Mouse (Mus musculus): ENCODE measurements around the gene Sim1.

Sim1 gene

DNA sequence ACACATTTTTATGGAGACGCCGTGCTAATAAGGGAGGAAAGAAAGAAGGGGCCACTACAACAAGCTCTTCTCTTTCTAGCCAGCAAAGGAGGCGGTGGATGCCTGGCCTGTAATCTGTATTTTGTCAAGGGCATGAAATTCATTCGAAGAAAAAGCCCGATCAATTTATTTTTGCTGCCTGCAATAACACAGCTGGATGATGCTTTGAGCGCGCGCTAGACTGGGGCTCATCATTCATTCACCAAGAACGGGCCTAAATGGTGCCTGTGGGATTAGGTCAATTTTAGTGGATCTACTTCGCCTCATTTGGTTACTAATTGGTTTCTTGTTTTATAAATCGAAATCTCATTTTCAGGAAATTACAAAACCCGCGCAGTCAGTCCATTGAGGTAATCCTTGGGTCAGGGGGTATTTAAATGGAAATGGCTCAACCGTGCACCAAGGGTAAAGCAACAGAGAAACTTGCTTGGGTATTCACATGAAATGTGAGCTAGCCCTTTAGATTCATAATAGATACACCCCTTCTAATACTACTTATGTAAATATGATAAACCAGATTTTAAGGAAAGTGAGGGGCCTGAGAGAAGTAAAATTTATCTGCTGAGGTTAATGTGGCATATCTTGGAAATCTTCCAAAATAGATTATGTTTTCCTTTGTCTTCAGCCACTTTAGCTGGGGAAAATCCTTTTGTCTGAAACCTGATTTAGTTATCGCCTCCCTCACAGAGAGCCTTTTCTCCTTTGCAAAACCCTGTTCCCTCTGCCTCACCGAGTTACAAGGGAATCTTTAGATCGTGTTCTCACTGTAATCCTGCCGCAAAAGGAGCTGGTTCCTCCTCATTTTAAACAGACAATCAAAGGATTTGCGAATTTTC is 7.3 kb downstream of the Sim1 start:
- no peak for DNase-seq (ENCODE audit: low read depth, low spot score)

DNA sequence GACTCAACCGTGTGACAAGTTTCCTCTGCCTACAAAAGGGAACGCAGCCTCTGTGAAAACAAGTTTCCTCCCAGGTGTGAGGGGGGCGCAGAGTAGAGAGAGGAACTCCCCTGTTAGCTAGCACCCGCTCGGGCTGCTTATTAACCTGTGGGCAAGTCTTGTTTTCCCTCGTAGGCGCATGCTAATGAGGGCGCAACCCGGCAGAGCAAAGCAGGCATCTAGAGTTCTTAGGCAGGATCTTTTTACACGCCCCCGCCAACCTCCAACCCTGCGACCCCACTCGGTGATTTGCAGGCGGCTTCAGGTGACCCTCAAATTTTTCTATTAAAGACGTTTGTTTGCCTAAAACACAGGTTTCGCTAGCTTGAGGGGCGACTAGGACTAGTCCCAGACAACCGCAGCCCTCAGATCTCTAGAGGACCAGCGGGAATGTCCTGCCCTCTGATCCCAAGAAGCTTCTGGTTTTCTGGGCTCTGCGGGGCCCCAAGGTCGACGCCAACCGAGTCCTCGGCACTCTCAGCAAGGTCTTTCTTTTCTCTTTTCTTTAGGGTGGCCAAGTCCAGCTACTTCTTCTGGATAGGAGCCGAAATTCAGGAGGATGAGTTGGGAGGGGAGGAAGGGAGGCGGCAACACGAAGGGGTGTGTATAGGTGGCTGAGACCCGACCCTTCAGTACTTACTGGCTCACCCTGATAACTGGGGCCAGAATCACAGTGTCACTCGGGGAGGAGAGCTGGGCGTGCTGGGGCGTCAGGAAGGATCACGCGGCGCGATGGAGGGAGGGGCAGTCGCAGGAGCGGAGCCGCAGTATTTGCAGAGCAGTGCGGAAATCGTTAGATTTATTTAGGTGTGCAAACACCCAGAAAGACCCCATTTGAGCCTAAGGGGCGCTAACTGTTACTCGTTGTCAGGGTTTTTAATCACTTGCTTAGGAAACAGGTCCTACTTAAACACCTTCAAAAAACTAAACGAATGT is 8.5 kb downstream of the Sim1 start:
- DNase-seq (ENCODE audit: low read depth, low spot score) = no peak

DNA sequence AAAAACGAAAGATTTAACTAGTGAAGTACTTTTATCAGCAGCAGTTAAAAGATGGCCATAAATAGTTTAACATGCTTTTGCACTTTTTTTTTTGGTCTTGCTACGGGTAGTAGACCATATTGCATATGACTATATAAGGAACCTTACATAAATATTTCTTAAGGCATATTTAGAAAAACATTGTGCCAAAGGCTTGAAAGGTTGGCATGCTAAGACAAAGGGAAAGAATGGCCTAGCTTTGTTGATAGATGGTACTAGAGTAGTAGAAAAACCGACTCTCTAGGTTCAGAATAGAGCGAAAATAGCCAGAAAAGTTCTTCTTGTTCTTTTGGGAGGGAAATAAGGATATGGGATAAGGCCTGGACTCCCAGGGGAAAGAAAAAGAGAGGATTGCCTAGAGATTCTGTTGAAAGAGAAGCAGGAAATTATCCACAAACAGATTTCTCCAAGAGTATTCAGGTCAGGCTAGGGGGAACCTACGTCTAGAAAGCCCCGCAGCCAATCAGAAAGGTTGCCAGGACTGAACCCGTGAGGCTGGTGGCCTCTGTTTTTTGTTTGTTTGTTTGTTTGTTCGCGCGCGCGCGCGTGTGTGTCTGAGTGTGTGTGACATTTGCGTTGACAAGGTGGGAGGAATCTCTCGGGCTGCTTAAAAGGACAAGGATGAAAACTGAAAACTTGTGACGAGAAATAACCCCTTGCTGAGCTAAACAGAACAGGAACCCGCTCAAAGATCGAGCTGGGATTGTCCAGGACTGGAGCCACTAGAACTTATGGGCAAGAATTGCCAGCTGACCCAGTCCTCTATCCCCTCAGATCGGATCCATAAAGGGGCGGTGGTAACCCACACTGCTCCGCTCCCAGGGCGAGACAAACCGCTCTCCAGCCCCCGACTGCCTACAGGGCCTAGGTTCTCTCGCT is 9.6 kb downstream of the Sim1 start:
- no peak for DNase-seq (ENCODE audit: low read depth, low spot score)

DNA sequence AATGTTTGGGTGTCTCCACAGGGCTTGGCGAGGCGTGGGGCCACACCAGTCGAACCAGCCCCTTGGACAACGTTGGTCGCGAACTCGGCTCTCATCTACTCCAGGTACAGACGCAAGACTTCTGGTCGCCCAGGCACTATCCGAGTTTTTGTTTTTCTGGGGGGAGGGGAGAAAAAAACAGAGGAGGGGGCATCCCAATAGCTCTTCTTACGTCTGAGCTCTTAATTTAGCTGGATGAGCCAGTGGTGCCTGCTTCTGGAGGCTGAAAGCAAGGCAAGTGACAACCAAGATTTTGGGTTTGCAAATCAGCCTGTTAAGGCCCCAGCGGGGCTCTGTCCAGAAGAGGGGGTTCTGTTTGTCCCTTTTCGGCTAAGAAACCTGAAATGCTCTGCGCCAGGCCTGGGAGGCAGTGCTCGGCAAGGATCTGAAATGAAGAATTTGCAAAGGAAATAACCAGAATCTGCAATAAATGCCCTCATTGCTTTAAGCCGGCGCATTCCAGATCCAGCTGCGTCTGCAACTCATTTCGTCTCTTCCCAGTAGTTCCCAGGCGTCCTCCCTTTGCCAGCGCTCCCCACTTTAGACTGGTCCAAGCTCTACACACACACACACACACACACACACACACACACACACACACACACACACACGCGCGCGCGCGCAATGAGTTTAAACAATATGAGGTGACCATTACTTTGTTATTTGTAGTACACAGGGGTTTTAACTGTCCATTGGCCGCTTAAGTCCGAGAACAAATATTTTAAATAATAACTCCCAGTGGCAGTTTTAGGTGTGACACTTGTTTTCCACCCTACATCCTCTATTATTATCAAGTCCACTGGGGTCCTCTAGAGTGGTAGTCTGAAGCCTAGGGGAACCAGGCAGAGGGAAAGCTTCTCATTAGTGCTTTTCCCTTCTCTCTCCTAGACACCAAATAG is 10.5 kb downstream of the Sim1 start:
- DNase-seq (ENCODE audit: low read depth, low spot score) = no peak

DNA sequence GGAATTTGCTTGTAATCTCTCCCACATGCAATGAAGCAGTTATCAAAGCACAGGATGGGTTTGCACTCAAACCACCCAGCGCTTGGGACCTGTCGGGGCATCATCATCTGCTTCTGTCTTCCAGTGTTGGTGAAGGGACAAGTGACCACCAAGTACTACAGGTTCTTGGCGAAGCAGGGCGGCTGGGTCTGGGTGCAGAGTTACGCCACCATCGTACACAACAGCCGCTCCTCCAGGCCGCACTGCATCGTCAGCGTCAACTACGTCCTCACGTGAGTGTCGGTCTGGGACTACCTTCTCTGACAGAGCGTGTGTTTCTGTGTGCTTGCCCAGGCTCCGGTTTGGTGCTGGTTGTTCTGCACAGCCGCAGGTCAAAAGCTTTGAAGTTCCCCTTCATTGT is 15.8 kb downstream of the Sim1 start:
- DNase-seq (ENCODE audit: low read depth, low spot score) = no peak

DNA sequence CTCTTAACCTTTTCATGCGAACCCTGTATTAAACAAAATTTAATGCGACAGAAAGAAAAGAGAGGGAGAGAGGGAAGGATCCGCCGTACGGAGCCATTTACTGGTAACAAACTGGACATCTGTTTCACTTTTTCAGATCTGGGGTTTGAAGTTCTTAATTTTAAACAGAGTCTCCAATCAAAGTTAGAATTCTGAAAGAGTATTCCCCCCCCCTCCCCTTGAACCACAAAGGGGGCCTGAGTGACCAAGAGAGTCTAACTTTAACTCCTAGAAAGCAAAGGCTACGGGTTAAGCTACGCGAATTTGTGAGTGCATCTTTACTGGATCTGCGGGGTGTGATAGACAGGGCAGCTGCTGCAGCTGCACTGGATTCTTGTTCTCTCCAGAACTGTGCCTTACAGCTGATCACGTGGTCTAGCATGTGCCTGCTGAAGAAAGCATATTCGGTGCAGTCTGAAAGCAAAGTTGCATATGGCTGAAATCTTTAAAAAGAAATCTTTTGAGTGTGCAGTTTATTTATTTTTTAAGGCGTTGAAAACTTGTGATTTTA is 16.4 kb downstream of the Sim1 start:
- no peak for DNase-seq (ENCODE audit: low read depth, low spot score)

DNA sequence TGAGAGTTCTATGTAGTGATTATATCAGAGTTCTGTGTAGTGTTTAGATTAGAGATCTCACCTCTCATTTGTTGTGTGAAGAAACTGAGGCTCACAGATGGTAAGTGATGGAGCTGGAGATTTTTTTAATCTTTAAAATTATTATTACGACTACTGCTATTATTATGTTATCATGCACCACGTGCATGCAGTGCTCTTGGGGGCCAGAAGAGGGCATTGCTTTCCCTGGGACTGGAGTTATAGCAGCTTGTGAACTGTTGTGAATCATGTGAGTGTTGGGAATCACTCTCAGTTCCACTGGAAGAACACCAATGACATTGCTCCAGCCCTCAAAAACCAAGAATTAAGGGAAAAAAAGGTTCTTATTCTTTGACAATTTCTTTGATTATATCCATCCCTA is 21.1 kb downstream of the Sim1 start:
- DNase-seq (ENCODE audit: low read depth, low spot score) = no peak

DNA sequence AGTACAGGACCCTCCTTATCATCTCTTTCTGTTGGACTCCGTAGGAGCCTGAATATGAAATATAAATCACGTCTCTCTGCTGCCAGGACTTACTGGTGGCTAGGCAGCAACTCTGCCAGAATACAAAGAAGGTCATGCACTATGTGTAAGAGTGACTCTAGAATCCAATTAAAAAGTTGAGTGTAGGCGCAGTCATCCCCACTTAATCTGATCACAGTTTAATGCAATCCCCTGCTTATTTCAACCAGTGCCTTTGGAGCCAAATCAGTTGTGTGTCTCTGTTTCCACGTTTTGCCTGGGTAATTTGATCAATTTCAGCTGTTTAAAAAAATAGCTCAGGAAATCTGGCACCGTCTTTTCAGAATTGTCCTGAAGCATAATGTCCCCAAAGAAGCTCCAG is 34.7 kb downstream of the Sim1 start:
- DNase-seq (ENCODE audit: low read depth, low spot score) = no peak

DNA sequence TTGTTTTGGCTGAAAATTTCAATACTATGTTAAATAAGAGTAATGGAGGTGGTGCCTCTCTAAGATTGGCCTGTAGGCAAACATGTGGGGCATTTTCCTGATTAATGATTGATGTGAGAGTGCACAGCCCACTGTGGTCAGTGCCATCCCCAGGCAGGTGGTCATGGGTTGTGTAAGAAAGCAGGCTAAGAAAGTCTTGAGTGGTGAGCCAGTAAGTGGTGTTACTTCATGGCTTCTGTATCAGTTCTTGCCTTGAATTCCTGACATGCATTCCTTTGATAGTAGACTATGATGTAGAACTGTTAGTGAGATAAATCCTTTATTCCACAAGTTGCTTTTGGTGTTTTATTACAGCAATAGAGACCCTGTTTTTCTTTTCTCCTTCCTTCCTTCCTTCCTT is 41.1 kb downstream of the Sim1 start:
- no peak for DNase-seq (ENCODE audit: low read depth, low spot score)

DNA sequence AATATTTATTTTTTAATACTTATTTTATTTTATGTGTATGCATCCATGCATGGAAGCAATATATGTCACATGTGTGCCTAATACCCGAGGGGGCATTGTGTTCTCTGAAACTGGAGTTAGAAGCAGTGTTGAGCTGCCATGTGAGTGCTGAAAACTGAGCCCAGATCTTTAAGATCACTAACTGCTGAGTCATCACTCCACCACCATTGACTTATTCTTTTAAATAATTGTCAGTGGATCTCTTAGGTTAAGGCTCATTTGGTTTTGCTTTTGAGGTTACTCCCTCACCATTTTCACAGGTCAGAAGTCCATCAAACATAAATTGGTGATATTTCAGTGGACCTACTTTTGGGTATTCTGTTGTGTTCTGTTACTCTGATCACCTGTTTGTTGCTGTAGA is 79.1 kb downstream of the Sim1 start:
- DNase-seq (ENCODE audit: low read depth, low spot score) = no peak

DNA sequence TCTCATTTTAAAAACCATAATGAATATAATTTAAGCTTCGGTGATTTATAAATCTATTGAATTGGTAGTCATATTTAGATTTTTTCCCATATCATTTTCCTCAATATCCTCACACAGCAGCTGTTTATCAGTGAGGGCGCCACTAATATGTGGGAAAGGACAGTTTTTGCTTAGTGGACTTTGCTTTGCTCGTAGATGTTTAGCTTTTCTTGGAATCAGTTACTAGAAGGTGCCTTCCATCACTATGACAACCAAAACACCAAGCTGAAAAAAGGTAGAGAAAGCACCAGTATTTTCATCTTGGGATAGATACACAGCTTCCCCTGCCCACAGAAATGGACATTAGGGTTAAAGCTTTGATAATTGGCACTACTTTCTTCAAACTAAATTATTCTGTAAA is 87.3 kb downstream of the Sim1 start:
- DNase-seq (ENCODE audit: low read depth, low spot score) = no peak

DNA sequence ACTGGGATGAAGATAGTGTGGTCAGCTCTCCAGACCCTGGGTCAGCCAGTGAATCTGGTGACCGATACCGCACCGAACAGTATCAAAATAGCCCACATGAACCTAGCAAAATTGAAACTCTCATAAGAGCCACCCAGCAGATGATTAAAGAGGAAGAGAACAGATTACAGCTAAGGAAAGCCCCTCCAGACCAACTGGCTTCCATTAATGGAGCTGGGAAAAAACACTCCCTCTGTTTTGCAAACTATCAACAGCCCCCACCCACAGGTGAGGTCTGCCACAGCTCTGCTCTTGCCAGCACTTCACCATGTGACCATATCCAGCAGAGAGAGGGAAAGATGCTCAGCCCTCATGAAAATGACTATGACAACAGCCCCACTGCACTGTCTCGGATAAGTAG is 89.1 kb downstream of the Sim1 start:
- no peak for DNase-seq (ENCODE audit: low read depth, low spot score)

DNA sequence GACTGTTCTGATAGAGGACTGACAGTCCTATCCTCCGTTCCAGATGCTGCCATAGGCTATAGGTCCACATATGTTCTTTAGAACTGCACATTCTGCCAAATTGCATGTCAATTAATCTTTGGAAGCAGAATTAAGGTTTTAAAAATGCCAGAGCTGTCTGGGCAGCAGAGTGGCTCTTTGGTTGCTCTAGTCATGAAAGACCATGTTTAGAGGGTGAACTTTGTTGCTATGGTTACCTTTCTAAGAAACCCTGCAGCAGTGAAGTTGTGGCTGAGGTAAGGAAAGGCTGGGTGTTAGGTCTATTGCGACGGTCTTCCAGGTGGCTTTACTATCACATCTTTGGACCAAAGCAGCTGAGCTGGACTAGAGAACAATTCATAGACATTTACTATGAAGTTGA is 113.2 kb downstream of the Sim1 start:
- no peak for DNase-seq (ENCODE audit: low read depth, low spot score)

DNA sequence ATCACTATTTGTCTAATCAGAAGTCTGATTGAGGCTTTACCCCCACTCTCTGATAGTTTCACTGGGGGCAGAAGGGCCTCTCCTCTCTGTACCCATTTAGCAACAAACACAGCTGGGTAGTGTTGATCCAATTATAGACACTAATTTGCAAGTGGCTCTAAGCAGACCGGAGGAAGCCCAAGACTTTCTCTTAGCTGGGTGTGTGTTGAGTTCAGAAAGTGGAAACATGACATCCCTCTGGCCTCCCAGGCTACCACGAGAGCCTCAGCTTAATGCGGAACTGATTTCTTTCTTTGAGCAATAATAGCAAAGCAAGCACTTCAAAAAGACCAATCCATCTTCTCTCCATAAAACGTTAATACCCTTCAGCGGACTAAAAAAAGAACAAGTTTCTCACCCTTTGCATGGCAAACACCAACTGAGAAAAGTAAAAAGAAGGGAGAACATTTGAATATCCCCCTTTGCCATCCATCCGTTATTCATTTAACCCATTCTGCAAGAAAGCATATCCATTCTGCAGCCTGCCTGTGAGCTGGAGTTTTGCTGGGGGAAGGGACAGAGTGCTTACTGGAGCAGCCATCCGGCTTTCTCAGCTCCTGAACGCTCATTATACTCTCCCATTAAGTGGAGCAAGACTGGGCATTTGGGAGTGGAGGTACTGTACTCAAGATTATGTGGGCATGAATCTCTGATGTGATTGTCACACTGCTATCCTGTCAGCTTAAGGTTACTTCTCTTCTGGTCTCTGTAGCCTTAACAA is 117.0 kb downstream of the Sim1 start:
- DNase-seq (ENCODE audit: low read depth, low spot score) = no peak

DNA sequence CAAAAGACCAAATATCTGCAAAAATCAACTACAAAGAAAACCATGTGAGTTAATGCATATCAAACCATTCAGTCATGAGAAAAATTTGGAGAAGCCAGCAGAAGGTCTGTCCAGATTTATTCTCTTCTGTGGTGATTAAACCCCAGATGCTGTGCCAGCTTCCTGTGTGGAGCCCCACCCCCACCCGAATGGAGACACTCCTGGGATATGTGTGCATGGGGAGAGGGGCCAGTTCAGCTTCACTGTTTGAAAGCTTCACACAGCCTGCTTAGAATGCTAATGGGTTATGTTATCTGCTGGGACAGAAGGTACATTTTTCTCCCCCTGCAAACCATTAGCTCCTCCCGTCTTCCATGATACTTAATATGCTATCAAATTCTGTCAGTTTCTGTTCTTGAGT is 120.3 kb downstream of the Sim1 start:
- DNase-seq (ENCODE audit: low read depth, low spot score) = no peak

DNA sequence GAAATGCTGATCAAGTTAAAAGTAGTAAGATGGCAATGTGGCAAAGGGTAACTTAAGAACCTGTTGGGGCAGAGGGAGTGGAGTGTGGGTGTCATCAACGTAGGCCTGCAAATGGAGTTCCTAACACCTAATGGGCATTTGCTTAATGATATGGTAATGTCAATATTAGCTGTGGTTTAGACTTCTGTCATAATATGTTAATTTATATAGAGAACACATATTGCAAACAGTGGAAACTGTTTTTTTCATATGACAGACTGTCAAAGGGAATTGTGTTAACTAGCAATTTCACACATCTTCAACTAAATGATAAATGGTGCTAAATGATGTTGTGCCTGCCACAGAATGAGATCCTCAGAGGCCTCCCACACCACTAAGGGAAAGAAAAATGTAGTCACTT is 120.8 kb downstream of the Sim1 start:
- no peak for DNase-seq (ENCODE audit: low read depth, low spot score)

DNA sequence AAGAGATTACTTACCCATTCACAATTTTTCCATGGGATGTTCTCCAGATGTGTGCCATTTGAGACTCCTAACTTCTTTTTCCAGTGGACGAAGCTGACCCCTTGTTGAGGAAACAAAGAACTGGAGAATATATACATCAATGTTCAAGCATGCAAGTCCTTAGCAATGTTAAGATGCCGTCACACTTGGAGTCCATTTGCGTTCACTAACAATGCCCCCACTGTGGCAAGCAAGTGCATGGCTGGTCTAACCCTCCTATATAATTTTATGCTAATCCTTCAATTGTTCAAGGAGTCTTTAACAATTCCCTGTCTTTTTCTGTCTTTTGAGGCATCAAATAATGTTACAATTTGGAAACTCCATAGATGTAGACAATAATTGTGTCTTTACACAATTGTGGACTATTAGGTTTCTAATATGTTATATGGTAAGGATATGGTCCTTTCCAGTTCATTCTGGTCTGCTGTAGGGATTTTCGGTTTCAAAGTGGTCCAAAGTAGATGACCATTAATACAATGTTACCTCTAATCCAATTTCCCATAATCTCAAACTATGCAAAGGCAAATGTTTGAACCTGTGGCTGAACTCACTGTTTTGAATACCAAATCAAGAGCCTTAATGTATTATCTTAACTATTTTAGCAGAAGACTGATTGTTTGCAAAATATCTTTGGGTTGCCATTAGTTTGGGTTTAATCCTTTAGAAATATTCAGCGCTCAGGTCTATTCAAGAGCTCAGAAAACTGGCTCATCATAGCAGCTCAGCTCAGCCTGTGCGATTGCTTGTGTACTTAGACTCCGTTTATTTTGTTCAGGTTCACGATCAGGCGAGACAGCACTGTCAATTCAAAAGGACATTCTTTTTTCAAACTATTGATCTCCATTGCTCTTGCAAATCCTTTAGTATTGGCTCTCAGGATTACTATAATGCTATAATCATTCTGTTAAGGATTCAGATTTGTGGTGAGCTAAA is 129.0 kb downstream of the Sim1 start:
- no peak for DNase-seq (ENCODE audit: low read depth, low spot score)

Data from retina, postnatal 7 days (tissue).